Mouse (Mus musculus): ENCODE measurements around the gene Igsf9b. TPM values are rescaled to one million over a fixed set of nuclear protein-coding genes. Genes with fewer than 3 reads are reported as not detected.

Gene Igsf9b
- 5.7 and 6.6 TPM in 2 replicates for polyA plus RNA-seq (2014; fragmentation: Nextera tagmentation; extraction: Ambion mirVana)

GRCm38 (mm10) chr9:27298411-27299285 lies at the start of gene Igsf9b:
Igsf9b (plus strand) TSS chr9:27299204.
- Histone ChIP-seq H3K4me2 (replicated peaks; ENCODE audit: low read depth, low read length) (peak within 1 kb of the TSS; percentile 98), H3K27ac (ENCODE audit: low read depth, low read length) (peak within 1 kb of the TSS; percentile 63), H3K4me1 (replicated peaks; ENCODE audit: control insufficient read depth, insufficient read depth, low read length) (peaks cover 10% of the 10 kb centered on the region; the same call in 1 of the 2 replicates), H3K36me3 (ENCODE audit: control insufficient read depth, insufficient read depth, low read length) (no peaks in the 10 kb centered on the region), H3K9ac (ENCODE audit: low read depth, low read length) (peak within 1 kb of the TSS; percentile 68), H3K27me3 (ENCODE audit: control insufficient read depth, insufficient read depth, low read length) (peaks cover 4% of the 10 kb centered on the region; the same call in 1 of the 2 replicates), H3K9me3 (ENCODE audit: control insufficient read depth, low read length) (no peaks in the 10 kb centered on the region), H3K4me3 (ENCODE audit: low read depth, low read length) (peak within 1 kb of the TSS; percentile 71)
- ATAC-seq (ENCODE audit: low FRiP score) = peak; percentile 99
- WGBS = under 1% methylated on average over 40 of the region's 40 CpGs
- peak; percentile 90 for DNase-seq (ENCODE audit: low spot score)

GRCm38 (mm10) chr9:27252034-27252714 lies 46.8 kb upstream of the Igsf9b start:
- Histone ChIP-seq H3K9ac (ENCODE audit: low read depth, low read length) (no peak overlapping the region), H3K4me3 (ENCODE audit: low read depth, low read length) (no peak overlapping the region), H3K4me1 (replicated peaks; ENCODE audit: control insufficient read depth, insufficient read depth, low read length) (no peaks in the 10 kb centered on the region), H3K27me3 (ENCODE audit: control insufficient read depth, insufficient read depth, low read length) (no peaks in the 10 kb centered on the region), H3K4me2 (replicated peaks; ENCODE audit: low read depth, low read length) (no peak overlapping the region), H3K27ac (ENCODE audit: low read depth, low read length) (no peak overlapping the region), H3K36me3 (ENCODE audit: control insufficient read depth, insufficient read depth, low read length) (no peaks in the 10 kb centered on the region), H3K9me3 (ENCODE audit: control insufficient read depth, low read length) (no peaks in the 10 kb centered on the region)
- ATAC-seq (ENCODE audit: low FRiP score) (no peak), DNase-seq (ENCODE audit: low spot score) (no peak)
- 68% methylated on average over 7 of the region's 7 CpGs for WGBS

- Histone ChIP-seq H3K36me3 (ENCODE audit: control insufficient read depth, insufficient read depth, low read length) (no peaks in the 10 kb centered on the region), H3K27me3 (ENCODE audit: control insufficient read depth, insufficient read depth, low read length) (no peaks in the 10 kb centered on the region), H3K27ac (ENCODE audit: low read depth, low read length) (no peak overlapping the region), H3K9ac (ENCODE audit: low read depth, low read length) (no peak overlapping the region), H3K9me3 (ENCODE audit: control insufficient read depth, low read length) (no peaks in the 10 kb centered on the region), H3K4me3 (ENCODE audit: low read depth, low read length) (no peak overlapping the region), H3K4me2 (replicated peaks; ENCODE audit: low read depth, low read length) (no peak overlapping the region), H3K4me1 (replicated peaks; ENCODE audit: control insufficient read depth, insufficient read depth, low read length) (no peaks in the 10 kb centered on the region)
- no peak for DNase-seq (ENCODE audit: low spot score)
- 64% methylated on average over 6 of the region's 6 CpGs for WGBS
- no peak for ATAC-seq (ENCODE audit: low FRiP score)
These were observed 42.5 kb upstream of the Igsf9b start for GRCm38 (mm10) chr9:27256454-27256853.

GRCm38 (mm10) chr9:27260378-27260947 lies 38.5 kb upstream of the Igsf9b start:
- DNase-seq (ENCODE audit: low spot score) = no peak

GRCm38 (mm10) chr9:27261905-27262304 lies 37.1 kb upstream of the Igsf9b start:
- 82% methylated on average over 2 of the region's 2 CpGs for WGBS
- H3K9ac ChIP-seq (ENCODE audit: low read depth, low read length) = no peak overlapping the region

More at GRCm38 (mm10) chr9:27260378-27260947, 38.5 kb upstream of the Igsf9b start:
- no peak for ATAC-seq (ENCODE audit: low FRiP score)
- no peak overlapping the region for H3K9ac ChIP-seq (ENCODE audit: low read depth, low read length)
- no peaks in the 10 kb centered on the region for H3K36me3 ChIP-seq (ENCODE audit: control insufficient read depth, insufficient read depth, low read length)
- H3K4me3 ChIP-seq (ENCODE audit: low read depth, low read length) = no peak overlapping the region
- no peak overlapping the region for H3K4me2 ChIP-seq (replicated peaks; ENCODE audit: low read depth, low read length)
- H3K9me3 ChIP-seq (ENCODE audit: control insufficient read depth, low read length) = no peaks in the 10 kb centered on the region
- WGBS = 80% methylated on average over 3 of the region's 3 CpGs
- no peak overlapping the region for H3K27ac ChIP-seq (ENCODE audit: low read depth, low read length)
- no peaks in the 10 kb centered on the region for H3K4me1 ChIP-seq (replicated peaks; ENCODE audit: control insufficient read depth, insufficient read depth, low read length)
- H3K27me3 ChIP-seq (ENCODE audit: control insufficient read depth, insufficient read depth, low read length) = no peaks in the 10 kb centered on the region

GRCm38 (mm10) chr9:27265009-27265408 lies 34.0 kb upstream of the Igsf9b start:
- WGBS = 59% methylated on average over 3 of the region's 3 CpGs
- Histone ChIP-seq H3K27me3 (ENCODE audit: control insufficient read depth, insufficient read depth, low read length) (no peaks in the 10 kb centered on the region), H3K9me3 (ENCODE audit: control insufficient read depth, low read length) (no peaks in the 10 kb centered on the region), H3K4me1 (replicated peaks; ENCODE audit: control insufficient read depth, insufficient read depth, low read length) (no peaks in the 10 kb centered on the region), H3K36me3 (ENCODE audit: control insufficient read depth, insufficient read depth, low read length) (no peaks in the 10 kb centered on the region), H3K4me2 (replicated peaks; ENCODE audit: low read depth, low read length) (no peak overlapping the region), H3K9ac (ENCODE audit: low read depth, low read length) (no peak overlapping the region), H3K4me3 (ENCODE audit: low read depth, low read length) (no peak overlapping the region), H3K27ac (ENCODE audit: low read depth, low read length) (no peak overlapping the region)
- ATAC-seq (ENCODE audit: low FRiP score) (no peak), DNase-seq (ENCODE audit: low spot score) (no peak)

More at GRCm38 (mm10) chr9:27261905-27262304, 37.1 kb upstream of the Igsf9b start:
- no peaks in the 10 kb centered on the region for H3K4me1 ChIP-seq (replicated peaks; ENCODE audit: control insufficient read depth, insufficient read depth, low read length)
- ATAC-seq (ENCODE audit: low FRiP score) = no peak
- H3K9me3 ChIP-seq (ENCODE audit: control insufficient read depth, low read length) = no peaks in the 10 kb centered on the region
- no peak overlapping the region for H3K4me2 ChIP-seq (replicated peaks; ENCODE audit: low read depth, low read length)
- H3K4me3 ChIP-seq (ENCODE audit: low read depth, low read length) = no peak overlapping the region
- H3K27ac ChIP-seq (ENCODE audit: low read depth, low read length) = no peak overlapping the region
- no peaks in the 10 kb centered on the region for H3K36me3 ChIP-seq (ENCODE audit: control insufficient read depth, insufficient read depth, low read length)
- no peak for DNase-seq (ENCODE audit: low spot score)
- H3K27me3 ChIP-seq (ENCODE audit: control insufficient read depth, insufficient read depth, low read length) = no peaks in the 10 kb centered on the region

GRCm38 (mm10) chr9:27267878-27268277 lies 31.1 kb upstream of the Igsf9b start:
- no peak for DNase-seq (ENCODE audit: low spot score)
- WGBS = 88% methylated on average over 5 of the region's 5 CpGs

GRCm38 (mm10) chr9:27268493-27268892 lies 30.5 kb upstream of the Igsf9b start:
- 91% methylated on average over 4 of the region's 4 CpGs for WGBS
- Histone ChIP-seq H3K9me3 (ENCODE audit: control insufficient read depth, low read length) (no peaks in the 10 kb centered on the region), H3K36me3 (ENCODE audit: control insufficient read depth, insufficient read depth, low read length) (no peaks in the 10 kb centered on the region), H3K4me1 (replicated peaks; ENCODE audit: control insufficient read depth, insufficient read depth, low read length) (no peaks in the 10 kb centered on the region), H3K4me3 (ENCODE audit: low read depth, low read length) (no peak overlapping the region), H3K4me2 (replicated peaks; ENCODE audit: low read depth, low read length) (no peak overlapping the region), H3K27me3 (ENCODE audit: control insufficient read depth, insufficient read depth, low read length) (no peaks in the 10 kb centered on the region), H3K9ac (ENCODE audit: low read depth, low read length) (no peak overlapping the region), H3K27ac (ENCODE audit: low read depth, low read length) (no peak overlapping the region)
- DNase-seq (ENCODE audit: low spot score) = no peak
- no peak for ATAC-seq (ENCODE audit: low FRiP score)

More at GRCm38 (mm10) chr9:27267878-27268277, 31.1 kb upstream of the Igsf9b start:
- H3K36me3 ChIP-seq (ENCODE audit: control insufficient read depth, insufficient read depth, low read length) = no peaks in the 10 kb centered on the region
- H3K9me3 ChIP-seq (ENCODE audit: control insufficient read depth, low read length) = no peaks in the 10 kb centered on the region
- no peak overlapping the region for H3K27ac ChIP-seq (ENCODE audit: low read depth, low read length)
- no peaks in the 10 kb centered on the region for H3K27me3 ChIP-seq (ENCODE audit: control insufficient read depth, insufficient read depth, low read length)
- H3K4me2 ChIP-seq (replicated peaks; ENCODE audit: low read depth, low read length) = no peak overlapping the region
- no peak overlapping the region for H3K9ac ChIP-seq (ENCODE audit: low read depth, low read length)
- ATAC-seq (ENCODE audit: low FRiP score) = no peak
- H3K4me3 ChIP-seq (ENCODE audit: low read depth, low read length) = no peak overlapping the region
- no peaks in the 10 kb centered on the region for H3K4me1 ChIP-seq (replicated peaks; ENCODE audit: control insufficient read depth, insufficient read depth, low read length)

Data from hindbrain, embryonic 11.5 days (tissue).